Mouse (Mus musculus) splenic B cell, adult 2 months (primary cell): ENCODE results near the gene Col24a1.
"Not testable (repeated sequence)": the region's sequence is repeated elsewhere in the genome, so short reads cannot be mapped to it uniquely, and the experiment has no call there.

Experiments
- DNase-seq: peaks from one replicate; pipeline ENCODE4 v3.0.0-alpha.2; 2011; ENCODE audit warnings: low read depth, low spot score
- H3K27me3 ChIP-seq: 2 replicates; pipeline ENCODE4 v1.6.1; 2012; ENCODE audit warnings: mild to moderate bottlenecking, low read length, moderate library complexity, mixed read lengths; ENCODE audit not compliant: control insufficient read depth, poor library complexity, insufficient read depth, severe bottlenecking
- H3K36me3 ChIP-seq: 2 replicates; pipeline ENCODE4 v1.6.1; 2012; ENCODE audit warnings: mild to moderate bottlenecking, low read length, moderate library complexity, mixed read lengths; ENCODE audit not compliant: control insufficient read depth, poor library complexity, insufficient read depth, severe bottlenecking

Gene Col24a1

DNA sequence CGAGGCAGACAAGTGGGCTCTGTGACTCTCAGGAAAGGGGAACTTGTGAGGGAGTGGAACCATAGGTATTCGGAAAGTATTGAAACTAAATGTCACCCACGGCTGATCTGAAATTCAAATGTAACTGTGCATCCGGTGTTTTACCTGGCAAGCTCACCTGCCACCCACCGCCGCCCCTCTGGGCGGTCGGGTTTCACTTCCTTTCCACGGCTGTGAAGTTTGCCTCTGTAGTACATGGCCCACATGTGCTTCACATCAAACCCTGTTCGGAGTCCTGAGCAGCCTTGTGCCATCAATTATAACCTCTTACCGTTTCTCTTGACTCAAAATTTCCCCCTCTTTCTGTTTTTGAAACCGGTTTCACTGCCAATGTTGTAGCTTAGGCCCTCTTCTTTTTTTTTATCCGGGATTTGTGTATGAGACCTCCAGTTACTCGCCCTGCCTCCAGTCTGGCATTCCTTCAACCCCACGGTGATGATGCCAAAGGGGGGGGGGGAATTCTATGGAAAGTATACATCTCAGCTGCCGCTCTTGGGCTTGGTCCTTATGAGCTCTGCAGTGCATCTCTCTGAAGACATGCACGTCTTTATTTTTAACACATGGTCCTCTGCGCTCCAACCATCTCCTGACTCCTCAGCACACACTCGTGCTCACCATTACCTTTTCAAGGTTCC lies 99.9 kb downstream of the Col24a1 start:
- Histone ChIP-seq H3K27me3 (no peaks in the 10 kb centered on the region), H3K36me3 (no peaks in the 10 kb centered on the region)
- peak; percentile 23 for DNase-seq

DNA sequence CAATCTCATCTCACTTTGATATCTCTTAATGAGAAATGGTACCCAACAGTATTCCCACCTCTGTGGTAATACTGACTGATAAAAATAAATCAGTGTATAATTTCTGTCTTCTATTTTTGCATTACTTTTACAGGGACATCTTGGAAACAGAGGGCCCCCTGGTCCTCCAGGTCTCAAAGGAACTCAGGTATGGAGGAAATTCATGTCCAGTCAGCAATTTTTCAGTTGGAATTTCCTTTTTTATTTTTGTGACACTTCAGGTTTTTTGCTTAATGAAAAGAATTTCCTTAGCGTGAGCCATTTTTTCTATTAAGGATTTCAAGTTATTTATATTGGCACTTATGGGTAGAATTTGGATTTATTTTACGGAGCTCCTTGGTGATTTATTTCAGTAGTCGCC lies 106.9 kb downstream of the Col24a1 start:
- DNase-seq: no peak
- Histone ChIP-seq H3K36me3 (no peaks in the 10 kb centered on the region), H3K27me3 (no peaks in the 10 kb centered on the region)

DNA sequence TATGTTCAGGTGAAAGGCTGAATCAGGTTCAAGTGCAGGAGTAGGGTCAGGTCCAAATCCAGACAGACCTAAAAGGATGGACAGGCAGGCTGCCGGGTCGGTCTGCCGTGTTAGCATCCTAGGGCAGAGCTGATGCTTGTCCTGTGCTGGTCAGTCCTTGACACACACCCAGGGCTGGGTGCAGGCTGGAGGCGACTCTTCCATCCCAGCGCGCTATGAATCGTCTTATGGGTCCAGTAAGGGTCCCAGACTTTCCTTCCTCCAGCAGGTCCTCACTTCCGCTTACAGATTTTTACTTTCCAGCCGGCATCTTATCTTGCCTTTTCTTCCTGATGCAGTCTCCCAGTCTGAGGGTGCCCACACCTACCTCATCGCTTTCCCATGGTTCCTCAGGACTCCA lies 110.0 kb downstream of the Col24a1 start:
- Histone ChIP-seq H3K27me3 (no peaks in the 10 kb centered on the region), H3K36me3 (no peaks in the 10 kb centered on the region)
- DNase-seq: no peak

DNA sequence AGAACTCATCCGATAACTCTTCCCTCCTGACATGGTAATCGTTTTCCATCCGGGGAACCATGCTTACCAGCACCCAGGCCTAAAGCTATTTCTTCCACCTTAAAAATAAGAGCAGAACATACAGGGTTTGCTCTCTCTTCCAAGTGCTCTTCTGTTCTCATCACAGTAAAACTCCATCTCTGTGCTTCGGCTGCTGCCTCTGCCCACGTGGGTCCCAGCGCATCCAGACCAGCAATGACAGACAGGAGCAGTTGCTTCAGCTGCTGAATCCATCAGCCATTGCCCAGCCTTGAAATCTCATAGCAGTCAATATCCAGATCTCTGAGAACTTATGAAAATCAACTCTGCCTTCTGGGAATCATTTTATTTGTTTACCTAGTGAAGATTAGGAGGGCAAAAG lies 110.7 kb downstream of the Col24a1 start:
- H3K27me3 ChIP-seq: no peaks in the 10 kb centered on the region
- DNase-seq: no peak

DNA sequence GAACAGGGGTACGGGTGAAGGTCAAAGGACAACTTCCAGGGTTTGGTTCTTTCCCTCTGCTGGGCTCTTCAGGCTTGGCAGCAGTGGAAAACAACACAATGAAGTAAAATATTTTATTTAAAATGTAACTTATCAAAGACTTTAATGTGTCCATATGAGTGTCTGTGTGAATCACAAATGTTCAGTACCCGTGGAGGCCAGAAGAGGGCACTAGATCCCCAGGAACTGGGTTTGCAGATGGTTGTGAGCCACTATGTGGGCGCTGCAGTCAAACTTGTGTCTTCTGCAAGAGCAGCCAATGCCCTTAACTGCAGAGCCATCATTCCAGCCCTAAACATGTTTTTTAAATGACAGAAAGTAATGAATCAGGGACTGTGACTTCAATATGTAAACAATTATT lies 115.8 kb downstream of the Col24a1 start:
- H3K36me3 ChIP-seq: no peaks in the 10 kb centered on the region
- peak; percentile 2 for DNase-seq
- H3K27me3 ChIP-seq: no peaks in the 10 kb centered on the region

More for the DNA sequence above, 110.7 kb downstream of the Col24a1 start:
- no peaks in the 10 kb centered on the region for H3K36me3 ChIP-seq

DNA sequence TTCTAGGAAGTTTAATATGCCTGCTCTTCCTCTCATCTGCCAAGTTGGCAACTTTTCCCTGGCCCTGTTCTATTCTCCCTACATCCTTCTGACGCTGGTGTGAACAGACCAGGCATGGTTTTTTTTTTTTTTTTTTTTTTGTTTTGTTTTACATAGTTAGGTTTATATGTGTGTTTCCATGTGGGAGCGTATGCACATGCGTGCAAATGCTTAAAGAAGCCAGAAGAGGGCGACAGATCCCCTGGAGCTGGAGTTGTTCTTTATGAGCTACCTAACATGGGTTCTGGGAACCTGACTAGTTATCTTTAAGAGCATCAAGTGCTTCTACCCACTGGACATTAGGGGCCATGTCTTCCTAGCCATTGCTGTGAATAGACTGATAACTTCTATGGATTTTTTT lies 119.9 kb downstream of the Col24a1 start:
- no peak for DNase-seq
- Histone ChIP-seq H3K27me3 (no peaks in the 10 kb centered on the region), H3K36me3 (no peaks in the 10 kb centered on the region)

DNA sequence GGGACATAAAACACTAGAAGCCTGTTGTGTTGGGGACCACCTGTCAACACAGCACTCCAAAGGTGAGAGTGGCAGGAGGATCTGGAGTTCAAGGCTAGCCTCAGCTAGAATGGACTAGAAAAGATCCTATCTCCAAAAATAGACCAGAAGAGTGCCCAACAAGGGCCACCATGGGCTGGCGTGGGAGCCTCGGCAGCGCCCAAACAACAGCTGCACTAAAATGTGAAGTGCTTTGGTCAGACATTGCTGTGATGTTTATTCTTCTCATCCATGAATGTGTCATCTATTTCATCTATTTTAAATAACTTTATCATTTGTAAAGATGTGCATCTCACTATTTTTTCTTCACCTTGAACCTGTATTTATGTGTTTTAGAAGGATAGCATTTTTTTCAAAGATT lies 122.1 kb downstream of the Col24a1 start:
- H3K27me3 ChIP-seq: no peaks in the 10 kb centered on the region
- no peaks in the 10 kb centered on the region for H3K36me3 ChIP-seq
- no peak for DNase-seq

DNA sequence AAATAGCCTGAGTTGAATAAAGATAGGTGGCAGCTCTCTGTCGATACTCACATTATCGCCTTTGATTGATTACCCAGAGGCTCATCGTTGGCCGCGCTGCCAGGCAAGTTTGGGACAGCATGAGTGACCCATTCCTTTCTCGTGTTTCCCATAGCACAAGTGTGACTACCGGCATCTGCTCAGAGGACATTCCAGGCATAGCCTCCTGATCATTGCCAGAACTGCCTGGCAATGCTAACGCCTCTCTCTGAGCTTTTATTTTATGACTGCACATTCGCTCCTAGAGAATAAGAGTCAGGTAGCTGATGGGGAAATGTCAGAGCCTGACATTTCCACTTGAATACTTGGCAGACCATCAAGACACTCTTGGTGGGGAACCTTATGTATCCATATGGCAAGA lies 125.5 kb downstream of the Col24a1 start:
- Histone ChIP-seq H3K36me3 (no peaks in the 10 kb centered on the region), H3K27me3 (no peaks in the 10 kb centered on the region)
- DNase-seq: no peak

DNA sequence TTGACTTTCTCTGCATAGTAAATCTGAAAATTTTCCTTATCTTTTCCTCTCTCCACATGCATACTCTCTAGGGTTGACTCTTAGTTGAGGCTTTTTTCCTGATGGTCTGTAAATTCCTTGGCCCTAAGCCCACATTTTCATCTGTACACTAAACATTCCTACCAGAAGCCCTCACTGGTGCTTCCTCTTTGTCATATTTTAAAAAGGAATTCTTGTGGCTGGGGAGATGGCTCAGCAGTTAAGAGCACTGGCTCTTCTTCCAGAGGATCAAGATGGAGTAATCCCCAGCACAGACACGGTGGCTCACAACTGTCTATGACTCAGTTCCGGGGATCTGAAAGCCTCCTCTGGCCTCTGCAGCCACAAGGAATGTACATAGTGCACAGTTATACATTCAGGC lies 128.1 kb downstream of the Col24a1 start:
- DNase-seq: no peak
- Histone ChIP-seq H3K27me3 (no peaks in the 10 kb centered on the region), H3K36me3 (no peaks in the 10 kb centered on the region)

DNA sequence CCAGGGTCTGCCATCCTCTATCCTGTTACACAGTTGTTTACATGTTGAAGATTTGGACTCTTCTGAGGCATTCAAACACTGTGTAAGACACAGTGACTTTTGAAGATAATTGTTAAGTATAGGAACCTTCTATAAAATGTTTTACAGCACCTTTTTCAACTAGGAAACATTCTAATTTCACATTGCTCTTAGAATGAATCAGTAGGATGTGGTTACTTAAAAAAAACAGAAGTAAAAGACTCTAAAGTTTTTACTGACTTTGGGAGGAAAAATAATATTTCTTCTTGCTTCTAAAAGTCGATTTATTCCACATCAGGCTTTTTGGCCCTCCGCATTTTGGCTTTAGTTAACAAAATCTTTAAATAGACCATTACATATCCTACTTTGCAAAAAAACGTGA lies 129.8 kb downstream of the Col24a1 start:
- DNase-seq: no peak
- H3K27me3 ChIP-seq: no peaks in the 10 kb centered on the region
- H3K36me3 ChIP-seq: no peaks in the 10 kb centered on the region

DNA sequence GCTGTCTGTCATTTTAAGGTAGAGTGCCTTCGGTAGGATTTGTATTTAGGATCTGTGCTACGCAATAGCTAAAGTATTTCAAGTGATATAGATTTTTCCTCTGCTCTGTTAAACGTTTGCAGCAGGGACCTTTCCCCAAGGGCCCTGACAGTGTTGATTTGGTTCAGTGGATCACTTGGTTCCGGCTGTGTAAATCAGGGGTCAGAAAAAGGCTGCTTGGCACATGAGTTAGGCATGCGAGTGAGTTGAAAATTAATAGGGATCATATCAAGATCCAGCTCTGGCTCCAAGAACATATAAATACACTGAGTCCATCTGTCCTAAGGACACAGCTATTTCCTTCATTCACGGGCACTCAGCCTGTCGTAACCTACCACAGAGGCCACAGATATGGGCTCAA lies 146.1 kb downstream of the Col24a1 start:
- no peak for DNase-seq
- no peaks in the 10 kb centered on the region for H3K27me3 ChIP-seq
- no peaks in the 10 kb centered on the region for H3K36me3 ChIP-seq

DNA sequence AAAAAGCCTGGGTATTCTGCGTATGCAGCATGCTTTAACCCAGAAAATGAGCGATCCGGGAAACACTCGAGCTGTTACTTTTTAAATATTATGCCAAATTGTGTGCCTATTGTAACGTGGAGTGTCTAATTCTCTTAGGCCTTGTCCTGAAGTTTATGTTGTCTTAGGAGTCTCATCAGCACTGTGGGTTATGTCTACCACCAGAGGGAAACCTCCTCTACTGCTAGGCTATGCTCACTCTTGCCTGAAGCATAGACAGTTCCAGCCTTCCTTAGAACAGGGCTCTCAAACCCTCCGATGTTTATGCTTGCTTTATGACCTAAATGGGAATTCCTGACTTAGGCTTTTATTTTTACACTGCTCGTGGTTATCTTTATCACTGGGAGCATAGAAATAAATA lies 146.8 kb downstream of the Col24a1 start:
- Histone ChIP-seq H3K27me3 (no peaks in the 10 kb centered on the region), H3K36me3 (no peaks in the 10 kb centered on the region)
- no peak for DNase-seq

DNA sequence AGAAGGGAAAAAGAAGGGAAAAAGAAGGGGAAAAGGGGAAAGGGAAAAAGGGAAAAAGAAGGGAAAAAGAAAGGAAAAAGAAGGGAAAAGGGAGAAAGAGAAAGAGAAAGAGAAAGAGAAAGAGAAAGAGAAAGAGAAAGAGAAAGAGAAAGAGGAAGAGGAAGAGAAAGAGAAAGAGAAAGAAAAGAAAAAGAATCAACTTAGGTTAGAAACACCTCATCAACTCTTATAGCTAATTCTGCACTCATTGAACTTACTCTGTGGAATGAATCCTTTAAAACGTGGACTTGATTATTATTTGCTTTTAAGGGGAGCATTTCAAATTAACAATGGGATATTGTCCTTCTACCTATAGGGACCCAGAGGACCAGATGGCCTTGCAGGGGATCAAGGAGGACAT lies 148.7 kb downstream of the Col24a1 start:
- no peak for DNase-seq
- Histone ChIP-seq H3K36me3 (no peaks in the 10 kb centered on the region), H3K27me3 (no peaks in the 10 kb centered on the region)

DNA sequence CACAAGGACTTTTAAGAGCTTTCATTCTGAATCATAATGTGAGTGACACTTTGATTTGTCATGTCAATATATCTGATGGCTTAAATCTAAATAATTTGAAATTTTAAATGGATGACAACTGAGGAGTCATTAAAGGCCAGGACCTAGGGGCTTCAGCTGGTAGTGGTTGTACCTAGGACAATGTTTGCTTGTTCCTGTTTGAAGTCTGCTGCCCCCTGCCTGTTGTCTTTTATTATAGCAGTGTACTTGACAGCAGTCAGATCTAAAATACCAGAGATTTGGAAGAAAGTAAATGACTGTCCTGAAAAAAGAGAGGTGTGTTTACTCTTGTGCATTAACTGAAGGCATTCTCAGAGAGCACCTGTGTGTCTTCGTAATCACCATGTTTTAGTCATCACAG lies 150.0 kb downstream of the Col24a1 start:
- Histone ChIP-seq H3K27me3 (no peaks in the 10 kb centered on the region), H3K36me3 (no peaks in the 10 kb centered on the region)
- DNase-seq: peak; percentile 2

DNA sequence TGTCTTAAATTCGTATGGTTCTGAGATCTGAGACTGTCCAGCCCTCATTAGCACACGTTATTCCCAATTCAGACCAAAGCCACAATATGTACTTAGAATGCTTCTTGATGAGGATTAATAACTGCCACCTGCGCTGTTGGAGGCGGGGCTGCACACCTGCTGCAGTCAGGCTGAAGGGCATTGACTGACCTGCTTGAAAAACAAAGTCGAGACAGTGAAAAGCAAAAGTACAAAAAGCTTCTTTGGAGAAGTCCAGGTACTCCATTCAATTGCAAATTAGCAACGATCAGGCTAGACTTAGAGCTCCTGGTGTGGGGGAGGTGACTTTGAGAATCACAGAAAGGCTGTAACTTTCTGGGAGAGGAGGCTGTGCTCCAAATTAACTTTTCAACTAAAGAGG lies 150.9 kb downstream of the Col24a1 start:
- not testable (repeated sequence) for H3K36me3 ChIP-seq, H3K27me3 ChIP-seq, DNase-seq

DNA sequence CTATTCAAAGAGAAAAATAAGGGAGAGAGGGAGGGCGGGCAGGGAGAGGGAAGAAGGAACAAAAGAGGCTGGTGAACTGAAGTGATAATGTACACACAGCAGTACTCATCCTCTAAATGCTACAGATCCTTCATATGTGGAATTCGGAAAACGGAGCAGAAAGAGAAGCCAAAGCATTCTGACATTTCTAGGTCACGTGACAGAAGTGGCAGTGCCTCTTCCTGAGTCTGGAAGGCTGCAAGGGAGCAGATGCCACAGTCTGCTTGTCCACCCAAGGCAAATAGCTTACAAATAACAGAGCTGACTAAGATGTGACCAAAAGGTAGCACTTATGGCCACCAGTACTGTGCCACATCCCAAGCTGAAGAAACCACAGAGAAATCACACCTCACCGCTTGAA lies 164.8 kb downstream of the Col24a1 start:
- H3K27me3 ChIP-seq: no peaks in the 10 kb centered on the region

More for the DNA sequence above, 164.8 kb downstream of the Col24a1 start:
- H3K36me3 ChIP-seq: no peaks in the 10 kb centered on the region
- DNase-seq: no peak
